Mouse (Mus musculus) gastrocnemius, adult 18-20 months (tissue): ENCODE results near the gene Sipa1l3. TPM values are rescaled to one million over a fixed set of nuclear protein-coding genes. Genes with fewer than 3 reads are reported as not detected.

Source experiments
- DNase-seq: peaks from one replicate; pipeline ENCODE4 v3.0.0; 2021; ENCODE audit warnings: low spot score
- total RNA-seq, 2 experiments: library from RNA; stranded (reverse); gene quantifications; 2 replicates each; pipeline ENCODE4 v1.2.3; 2021

Gene Sipa1l3
- total RNA-seq, 2 experiments from 2014 or later = 6.6 to 7.1 TPM

DNA sequence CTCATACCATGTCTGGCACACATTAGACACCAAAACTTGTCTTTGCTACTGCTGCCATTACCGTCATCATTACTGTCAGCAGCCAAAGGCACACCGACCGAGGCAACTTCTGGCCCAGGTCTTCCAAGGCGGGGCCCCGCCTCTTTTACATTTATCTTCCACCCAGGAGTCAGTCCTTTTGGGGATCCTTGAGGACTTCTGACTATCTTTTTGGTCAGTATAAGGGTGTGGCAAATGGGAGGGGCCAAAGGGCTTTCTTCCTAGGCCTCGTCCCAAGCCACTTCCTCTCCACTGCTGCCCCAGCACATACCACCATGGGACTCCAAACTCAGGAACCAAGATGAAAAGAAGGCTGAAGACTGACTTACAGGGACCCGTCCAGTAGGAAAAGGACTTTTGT lies 9.9 kb downstream of the Sipa1l3 start:
- DNase-seq = no peak

DNA sequence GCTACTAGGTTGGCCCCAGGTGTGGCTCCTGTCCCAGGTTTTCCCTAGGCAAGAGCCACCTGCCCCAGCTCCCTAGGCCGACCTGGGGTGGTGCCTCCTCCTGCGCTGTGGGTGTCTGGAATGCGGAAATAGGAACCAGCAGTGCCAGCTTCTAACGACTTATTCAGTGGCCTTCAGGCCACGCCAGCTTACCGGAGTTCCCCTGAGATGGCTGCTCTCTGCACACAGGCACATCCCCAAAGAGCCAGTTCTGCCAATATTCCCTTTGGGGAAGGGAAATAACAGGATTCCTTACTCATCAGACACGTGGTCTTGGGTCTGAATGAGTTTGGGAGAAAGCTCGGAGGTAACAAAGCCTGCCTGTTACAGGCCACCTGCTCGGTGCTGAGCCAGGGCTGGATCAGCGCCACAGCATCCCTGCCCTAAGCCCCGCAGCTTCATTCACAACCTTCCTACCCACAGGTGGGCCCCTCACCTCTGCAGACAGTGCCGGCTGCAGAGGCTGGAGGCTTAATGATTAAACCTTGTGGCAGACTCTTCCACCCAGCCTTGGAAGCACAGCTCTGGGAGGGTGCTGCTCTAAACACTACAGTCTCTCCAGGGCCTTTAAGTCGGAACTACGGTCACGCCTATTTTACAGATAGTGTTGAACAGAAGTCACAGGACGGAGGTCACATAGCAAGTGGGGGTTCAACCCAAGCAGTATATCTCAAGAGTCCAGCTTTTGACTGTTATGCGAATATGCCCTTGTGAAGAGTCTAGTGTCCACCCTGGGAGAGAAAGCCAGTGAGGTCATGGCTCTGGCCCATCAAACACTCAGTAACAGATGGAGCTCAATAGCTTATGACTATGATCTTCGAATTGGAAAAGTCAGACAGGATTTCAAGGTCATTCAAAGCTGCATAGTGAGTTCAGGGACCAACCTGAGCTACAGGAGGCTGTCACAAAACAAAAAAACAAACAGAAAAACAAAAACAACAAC lies 12.8 kb downstream of the Sipa1l3 start:
- DNase-seq = no peak

DNA sequence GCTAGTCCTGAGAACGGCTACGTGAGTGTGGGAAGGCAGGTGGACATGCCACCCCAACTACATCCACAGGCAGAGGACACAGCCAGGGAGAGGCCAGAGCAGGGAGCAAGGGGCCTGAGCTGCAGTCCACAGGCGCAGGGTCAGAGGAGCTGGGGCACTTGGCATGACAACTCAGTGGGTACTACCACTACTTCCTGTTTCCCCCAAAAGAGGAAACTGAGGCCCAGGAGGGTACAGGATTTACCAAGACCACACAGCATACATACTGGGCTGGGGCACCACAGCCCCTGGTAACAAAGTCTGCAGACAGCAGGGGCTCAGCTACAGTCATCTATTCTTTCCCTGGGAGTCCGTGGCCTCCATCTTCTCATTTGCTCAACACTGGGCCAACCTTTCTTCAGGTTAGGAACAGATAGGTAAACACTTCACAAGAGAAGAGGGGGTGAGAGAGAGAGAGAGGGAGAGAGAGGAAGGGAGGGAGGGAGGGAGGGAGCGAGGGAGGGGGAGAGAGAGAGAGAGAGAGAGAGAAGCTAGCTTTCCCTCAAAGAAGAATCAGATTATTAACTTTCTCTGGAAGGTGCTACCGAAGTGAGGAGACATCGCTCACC lies 13.7 kb downstream of the Sipa1l3 start:
- DNase-seq = no peak

DNA sequence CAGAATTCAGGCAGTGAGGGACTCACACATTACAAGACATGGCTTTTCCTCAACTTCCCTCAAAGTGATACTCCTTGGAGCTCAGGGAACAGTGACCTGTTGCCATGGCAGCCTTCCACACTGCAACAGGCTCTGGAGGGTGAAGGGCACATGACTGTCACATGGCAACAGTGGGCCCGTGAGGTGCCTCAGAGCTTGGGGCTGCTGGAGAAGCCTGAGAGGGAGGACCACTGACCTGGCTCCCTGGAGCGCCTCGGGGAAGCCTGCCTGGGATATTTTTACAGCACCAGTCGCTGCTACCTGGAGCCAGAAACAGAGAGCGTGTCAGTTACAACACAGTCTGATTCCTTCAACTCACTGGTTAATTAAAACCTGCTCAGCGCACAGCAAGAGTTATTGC lies 14.8 kb downstream of the Sipa1l3 start:
- peak; percentile 20 for DNase-seq

DNA sequence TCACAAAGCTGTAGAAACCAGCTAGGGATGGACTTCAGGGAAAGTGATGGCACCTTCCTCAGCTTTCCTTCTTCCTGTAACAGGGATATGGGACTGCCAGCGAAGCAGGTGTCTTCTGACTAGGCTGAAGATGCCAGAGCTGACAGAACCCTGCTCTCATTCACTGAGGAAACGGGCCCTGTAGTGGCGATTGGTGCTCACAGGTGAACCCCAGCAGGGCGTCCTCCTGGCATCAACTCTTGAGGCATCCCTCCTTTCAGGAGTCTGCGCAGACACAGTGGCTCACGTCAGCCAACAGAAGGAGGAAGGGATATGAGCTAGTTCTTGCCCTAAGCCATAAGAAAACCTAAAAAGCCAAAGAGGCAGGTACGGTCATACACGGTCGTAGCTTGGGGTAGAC lies 17.2 kb downstream of the Sipa1l3 start:
- no peak for DNase-seq

DNA sequence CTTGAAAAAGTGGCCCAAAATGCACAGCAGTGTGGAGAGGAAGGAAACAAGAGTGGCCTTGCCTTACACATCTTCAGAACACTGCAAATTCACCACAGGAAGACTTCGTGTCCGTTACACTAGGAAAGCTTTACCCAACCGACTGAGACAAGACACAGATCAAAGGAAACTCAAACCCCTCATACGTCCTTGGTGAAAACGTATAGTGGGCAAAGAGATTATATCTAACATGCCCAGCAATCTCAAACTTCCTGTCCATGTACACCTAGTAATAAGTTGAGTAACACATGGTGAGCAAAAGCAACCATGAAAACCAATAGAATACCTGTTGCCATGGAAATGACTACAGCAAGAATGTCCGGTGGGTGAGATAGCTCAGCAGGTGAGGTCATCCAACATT lies 19.4 kb downstream of the Sipa1l3 start:
- DNase-seq = no peak

DNA sequence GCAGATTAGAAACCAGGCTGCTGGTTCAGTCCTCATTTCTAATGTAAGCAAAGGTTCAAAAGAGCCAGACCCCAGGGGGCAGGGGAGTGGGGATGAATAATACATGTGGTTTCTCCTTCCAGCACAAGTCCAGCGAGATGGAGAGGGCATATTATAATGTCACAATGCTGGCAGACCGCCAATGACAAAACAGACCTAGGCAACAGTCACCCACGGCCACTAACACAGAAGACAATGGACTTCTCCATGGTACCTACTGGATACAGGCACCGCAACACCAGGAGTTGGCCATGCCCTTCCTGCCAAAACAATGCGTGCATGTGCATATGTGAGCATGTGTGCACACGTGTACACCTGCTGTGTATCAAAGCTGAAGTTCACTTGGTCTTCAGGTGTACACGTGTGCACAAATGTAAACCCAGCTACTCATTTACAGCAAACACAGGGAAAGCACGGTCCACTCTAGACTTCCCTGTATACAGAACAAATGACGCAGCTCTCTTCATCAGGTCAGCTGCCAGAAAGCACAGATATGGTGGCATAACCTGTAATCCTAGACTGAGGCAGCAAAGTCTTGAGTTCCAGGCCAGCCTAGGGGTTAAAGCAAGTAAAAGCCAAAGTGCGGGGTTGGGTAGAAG lies 21.4 kb downstream of the Sipa1l3 start:
- DNase-seq = no peak

DNA sequence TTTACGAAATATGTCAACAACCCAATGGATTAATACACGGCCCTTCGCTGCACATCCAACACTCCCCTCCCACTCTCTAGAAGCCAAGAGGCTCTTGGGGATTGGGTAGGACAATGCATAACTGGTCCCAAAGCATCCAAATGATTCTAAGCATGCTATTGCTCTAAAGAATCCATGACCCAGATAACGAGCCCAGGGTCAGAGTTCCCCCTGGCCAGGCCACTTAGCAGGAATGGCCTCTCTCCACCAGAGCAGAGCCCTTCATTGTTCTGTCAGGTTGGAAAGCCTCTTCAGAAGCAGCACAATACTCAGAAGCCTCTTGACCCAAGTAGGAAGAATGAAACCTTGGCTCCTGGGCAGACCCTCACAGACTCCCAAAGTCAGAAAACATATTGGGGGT lies 22.1 kb downstream of the Sipa1l3 start:
- no peak for DNase-seq

DNA sequence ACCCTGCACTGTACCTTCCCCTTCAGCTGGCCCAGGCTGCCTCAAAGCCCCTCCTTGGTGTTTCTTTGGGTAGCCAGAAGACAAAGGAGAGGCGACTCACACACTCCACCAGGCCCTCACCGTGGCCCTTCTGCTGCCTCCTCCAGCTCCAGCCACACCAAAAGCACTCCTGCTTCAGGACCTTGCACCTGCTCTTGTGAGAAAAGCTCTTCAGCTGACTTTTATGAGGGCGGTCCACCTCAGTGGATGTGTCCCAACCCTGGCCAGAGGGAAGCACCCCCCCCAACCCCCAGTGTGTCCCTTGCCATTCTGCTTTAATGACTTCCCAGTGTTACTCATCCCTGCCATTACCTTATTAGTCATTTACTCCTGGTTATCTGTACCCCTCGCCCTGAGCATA lies 22.6 kb downstream of the Sipa1l3 start:
- no peak for DNase-seq

DNA sequence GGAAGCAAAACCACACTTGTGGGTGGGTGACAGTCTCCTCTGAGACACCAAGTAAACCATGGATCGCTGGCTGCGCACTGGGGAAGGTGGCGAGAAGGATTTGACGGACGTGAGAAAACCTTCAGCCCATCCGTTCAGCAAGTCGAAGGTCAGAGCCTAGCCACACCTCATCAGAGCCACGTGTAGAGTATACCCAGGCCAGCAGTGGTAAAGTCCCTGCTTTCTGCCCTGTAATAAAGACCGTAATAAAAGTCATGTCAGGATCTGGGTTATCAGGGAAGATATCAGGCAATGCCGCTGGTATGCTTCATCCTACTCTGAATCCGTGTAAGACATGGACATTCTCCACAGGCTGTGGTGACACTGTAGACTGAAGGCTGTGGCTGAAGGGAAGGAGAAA lies 23.6 kb downstream of the Sipa1l3 start:
- DNase-seq = no peak

DNA sequence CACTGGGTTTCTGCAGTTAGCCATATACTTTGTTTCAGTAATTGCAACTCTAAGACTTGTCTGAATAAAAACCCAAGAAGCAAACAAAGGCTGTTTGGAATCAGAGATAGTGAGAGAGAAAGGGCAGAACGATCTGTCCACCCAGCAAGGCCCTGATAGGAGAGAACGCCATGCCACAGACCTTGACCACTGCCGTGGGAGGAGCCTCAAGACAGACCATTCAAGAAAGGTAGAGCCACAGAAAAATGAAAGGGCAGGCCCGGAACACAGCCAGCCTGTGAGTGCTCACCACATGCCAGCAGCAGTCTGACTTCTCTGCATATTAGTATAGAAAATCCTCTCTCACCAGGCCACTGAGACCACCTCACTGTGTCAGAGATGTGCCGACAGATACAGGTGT lies 24.4 kb downstream of the Sipa1l3 start:
- DNase-seq = no peak

DNA sequence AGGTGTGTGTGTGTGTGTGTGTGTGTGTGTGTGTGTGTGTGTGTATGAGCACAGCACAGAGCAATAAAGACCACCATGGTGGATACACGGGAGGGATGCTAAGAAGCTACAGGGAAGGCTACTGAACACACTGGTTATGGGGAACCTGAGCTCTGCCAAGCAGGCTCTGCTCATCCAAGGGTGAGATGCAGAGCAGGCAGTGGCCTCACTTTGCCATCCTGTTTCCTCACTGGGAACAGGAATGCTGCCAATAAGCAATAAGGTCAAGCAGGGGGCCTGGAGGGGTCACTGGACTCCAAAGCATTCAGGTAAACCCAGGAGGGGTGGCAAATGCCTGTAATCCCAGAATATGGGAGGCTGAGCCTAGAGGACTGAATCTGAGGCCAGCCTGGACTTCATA lies 25.4 kb downstream of the Sipa1l3 start:
- DNase-seq = no peak

DNA sequence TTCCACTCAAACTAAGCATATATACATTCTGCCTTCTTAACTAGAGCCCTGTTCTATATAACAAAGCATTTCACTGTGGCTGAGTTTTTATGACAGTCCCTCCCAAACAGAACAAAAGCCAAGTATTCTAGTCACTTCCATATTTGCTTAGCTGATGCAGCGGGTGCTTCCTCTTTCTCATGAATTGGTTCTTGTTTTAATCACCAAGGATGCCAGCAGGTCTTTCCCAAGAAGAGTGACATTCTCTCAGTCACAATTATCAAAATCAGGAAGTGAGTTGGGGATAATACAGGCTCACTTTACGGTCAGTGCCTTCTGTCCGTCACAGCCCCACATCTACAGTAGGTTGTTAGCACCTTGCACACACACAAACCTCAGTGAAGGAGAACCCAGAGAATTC lies 26.6 kb downstream of the Sipa1l3 start:
- no peak for DNase-seq

DNA sequence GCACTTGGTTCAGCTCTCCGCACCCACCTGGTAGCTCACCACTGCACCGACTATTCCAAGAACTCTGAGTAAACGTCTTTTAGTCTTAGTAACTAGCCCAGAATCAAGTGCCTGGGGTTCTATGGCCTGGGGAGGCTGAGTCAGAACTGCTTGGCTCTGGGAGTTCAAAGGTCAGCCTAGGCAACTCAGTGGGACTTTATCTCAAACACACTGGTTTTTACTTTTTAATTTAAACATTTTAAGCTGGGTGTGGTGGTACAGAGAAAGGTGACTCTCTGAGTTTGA lies 27.0 kb downstream of the Sipa1l3 start:
- no peak for DNase-seq

DNA sequence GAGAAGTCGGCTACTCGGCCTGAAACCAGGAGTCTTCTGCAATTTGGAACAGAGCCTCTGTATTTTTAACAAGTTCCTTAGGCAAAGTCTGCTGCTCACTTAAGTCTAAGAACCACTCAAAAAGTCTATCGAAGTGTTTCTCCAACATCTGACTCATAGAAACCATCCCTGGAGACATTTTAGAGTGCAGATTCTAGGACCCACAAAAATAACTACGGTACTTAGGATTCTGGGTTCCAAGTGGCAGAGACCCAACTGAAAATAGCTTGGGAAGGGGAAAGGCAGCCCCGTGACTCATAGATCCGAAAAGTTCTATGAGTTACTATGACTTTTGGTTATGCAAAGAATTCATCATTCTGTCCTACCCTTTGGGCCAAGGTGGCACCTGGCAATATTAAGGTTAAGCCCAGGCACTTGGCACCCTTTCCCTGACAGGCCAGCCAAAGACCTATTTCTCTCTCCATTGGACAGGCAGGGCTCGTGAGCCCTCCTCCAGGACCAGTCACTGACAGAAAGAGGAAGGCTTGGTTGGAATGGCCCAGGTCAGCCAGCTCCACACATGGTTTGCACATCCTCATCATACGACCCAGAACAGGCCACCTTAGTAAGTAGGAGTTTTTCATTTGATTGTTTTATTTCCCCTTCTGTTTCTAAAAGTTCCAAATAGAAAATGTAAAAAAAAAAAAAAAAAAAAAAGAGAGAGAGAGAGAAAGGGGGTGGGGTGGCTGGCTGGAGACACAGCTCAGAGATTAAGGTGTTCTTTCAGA lies 27.6 kb downstream of the Sipa1l3 start:
- peak; percentile 44 for DNase-seq

DNA sequence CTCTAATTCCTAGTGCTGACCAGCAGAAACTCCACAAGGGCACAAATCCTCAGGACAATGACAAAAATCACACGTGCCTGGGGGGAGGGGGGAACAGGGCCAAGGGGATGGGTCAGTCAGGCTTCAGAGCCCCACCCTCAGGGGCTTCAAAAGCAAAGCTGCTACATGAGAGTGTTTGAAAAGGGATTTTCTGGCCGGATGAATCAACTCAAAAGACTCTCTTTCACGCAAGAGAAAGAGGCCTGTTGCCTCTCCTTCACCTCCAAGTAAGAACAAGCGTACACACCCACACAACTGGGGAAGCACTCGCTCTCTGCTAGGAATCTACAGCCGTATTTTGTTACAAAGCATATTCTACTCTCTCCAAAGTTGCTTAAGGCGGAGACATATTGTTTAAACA lies 28.6 kb downstream of the Sipa1l3 start:
- DNase-seq = no peak

DNA sequence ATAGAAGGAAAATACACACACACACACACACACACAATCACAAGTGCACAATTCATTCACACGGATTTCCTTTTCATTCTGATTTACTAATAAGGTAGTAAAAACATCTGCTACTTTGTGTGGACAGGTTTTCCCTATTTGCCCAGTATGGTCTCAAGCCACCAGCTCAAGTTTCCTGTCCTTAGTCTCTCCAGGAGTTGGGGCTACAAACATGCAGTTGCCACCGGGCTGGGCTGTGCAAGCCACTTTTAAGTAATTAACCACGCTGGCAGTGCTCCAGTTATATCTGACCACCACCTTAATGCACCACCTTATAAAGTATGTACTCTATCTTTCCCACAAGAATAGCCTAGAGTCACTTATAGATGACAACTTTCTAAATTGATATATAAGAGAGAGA lies 29.1 kb downstream of the Sipa1l3 start:
- no peak for DNase-seq

DNA sequence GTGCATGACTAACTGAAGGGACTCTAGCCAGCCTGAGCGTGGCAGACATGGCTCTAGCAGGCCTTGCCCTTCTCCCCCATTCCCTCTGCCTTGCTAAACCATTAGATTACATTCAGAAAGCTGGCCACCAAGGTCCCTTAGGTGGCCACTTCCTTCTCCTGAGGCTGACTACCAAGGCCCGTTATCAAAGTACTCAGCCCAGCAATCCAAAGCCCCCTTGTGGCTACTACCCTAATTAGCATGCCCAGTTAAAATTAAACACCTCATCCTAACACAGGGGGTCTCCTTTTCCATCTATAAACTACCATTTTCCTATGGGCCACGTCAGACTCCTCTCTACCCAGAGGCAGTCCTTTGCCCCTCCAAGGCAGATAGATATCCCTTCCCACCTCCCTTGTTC lies 31.7 kb downstream of the Sipa1l3 start:
- no peak for DNase-seq

DNA sequence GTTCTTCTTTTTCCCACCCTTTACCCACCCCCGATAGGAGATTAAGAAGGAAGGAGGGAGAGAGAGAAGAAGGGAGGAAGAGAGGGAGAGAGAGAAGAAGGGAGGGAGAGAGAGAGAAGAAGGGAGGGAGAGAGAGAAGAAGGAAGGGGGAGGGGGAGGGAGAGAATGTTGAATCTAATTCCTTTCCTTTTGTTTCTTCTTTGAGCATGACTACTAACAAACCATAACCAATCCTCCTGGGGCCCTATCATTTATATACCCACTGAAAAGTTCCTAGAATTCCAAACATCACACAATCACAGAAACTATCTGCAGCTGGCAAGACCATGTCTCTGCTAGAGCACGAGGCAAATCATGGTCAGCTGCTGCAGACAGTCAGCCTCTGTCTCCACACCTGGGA lies 32.7 kb downstream of the Sipa1l3 start:
- DNase-seq = no peak

DNA sequence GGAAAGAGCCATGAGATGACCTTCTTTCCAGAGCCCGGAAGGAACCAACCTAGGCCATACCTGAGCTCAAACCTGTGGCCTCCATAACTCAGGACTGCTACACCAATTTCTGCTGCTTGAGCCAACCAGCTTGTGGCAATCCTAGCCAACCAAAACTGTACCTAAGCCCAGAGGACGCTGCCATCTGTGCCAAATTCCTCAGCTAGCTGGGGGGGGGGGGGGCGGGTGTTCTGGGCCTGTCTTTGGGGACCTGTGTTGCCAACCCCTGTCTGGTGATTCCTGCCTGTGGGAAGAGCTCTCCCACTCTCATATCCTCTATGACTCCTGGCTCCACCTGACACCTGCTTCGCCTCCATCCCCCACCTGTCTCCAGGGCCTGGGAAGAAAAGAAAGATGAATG lies 34.9 kb downstream of the Sipa1l3 start:
- no peak for DNase-seq

DNA sequence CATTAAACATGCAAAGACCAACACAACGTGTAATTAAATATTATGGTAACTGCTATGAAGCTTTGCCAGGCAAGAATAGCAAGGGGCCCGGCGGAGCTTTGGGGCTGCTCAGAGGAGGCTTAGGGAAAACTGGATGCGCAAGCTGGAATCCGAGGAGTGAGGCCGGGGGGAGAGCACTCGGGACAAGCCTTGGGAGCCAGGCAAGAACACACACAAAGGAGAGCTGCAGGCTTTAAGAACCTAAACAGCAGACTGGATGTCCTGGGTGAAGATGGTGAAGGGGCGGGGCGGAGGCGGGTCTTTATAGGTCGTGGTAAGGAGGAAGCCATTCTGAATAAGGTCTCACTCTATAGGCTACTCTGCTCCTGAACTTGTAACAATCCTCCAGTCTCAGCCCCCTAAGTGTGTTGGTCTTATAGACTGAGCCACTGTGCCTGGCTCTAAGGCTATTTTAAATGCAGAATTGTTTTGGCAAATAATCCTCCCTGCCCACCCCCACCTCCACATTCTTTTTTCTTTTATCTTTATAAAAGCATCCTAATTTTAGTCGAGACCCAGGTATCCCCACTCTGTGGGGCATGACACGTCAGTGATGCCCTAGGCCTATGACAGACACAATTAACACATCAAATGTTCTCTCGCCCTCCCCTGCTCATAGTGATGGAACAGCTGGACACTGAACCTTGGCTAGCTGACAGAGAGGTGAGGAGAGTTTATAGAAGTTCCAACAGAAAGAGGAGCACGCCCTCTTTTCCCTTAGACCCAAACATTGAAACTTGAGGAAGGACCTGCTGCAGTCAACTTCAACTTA lies 36.9 kb downstream of the Sipa1l3 start:
- no peak for DNase-seq
